Mouse (Mus musculus): Measurements from ENCODE around the gene Ech1.

GRCm38 (mm10) chr7:28822993-28823903 lies 1.8 kb upstream of the Ech1 start:
- TF ChIP-seq CTCF (IDR thresholded peaks at IDR 0.05; ENCODE audit: extremely low read depth, insufficient read length, insufficient replicate concordance, low read depth, low read length) (no peak), POLR2A (IDR thresholded peaks at IDR 0.05; ENCODE audit: low read depth, low read length) (no peak)

Measured in small intestine, adult 2 months (tissue).